Mouse (Mus musculus) stomach, postnatal 0 days (tissue): ENCODE data around the gene Hnrnpr. TPM values are rescaled to one million over a fixed set of nuclear protein-coding genes. Genes with fewer than 3 reads are reported as not detected.
A peak's percentile ranks its signal among the peaks of the same experiment; 100 is the strongest.

ENCODE experiments used
- ATAC-seq: fragments of 200-750 bp; cut with Nextera tagmentation; 2 replicates; pipeline ENCODE4 v1.8.0; 2017; ENCODE audit not compliant: low FRiP score, low TSS enrichment
- DNase-seq: peaks from one replicate; pipeline ENCODE4 v3.0.0-alpha.2; 2016; ENCODE audit warnings: low spot score
- H3K27ac ChIP-seq: fragments of 300-500 bp; sonication (generic); replicated peaks from 2 replicates; pipeline ENCODE4 v1.5.1; 2014; ENCODE audit warnings: mild to moderate bottlenecking, control low read depth
- H3K27me3 ChIP-seq: fragments of 300-500 bp; sonication (generic); 2 replicates; pipeline ENCODE4 v1.6.1; 2014; ENCODE audit warnings: low read length; ENCODE audit not compliant: control insufficient read depth, insufficient read depth
- H3K36me3 ChIP-seq: fragments of 300-500 bp; sonication (generic); 2 replicates; pipeline ENCODE4 v1.6.1; 2014; ENCODE audit warnings: low read length, mixed read lengths; ENCODE audit not compliant: control insufficient read depth, insufficient read depth
- H3K4me1 ChIP-seq: fragments of 300-500 bp; sonication (generic); replicated peaks from 2 replicates; pipeline ENCODE4 v1.6.1; 2014; ENCODE audit warnings: antibody characterized with exemption; ENCODE audit not compliant: control insufficient read depth, insufficient read depth
- H3K4me2 ChIP-seq: fragments of 300-500 bp; sonication (generic); replicated peaks from 2 replicates; pipeline ENCODE4 v1.6.1; 2014; ENCODE audit warnings: low read depth, mild to moderate bottlenecking, control low read depth, moderate library complexity
- H3K4me3 ChIP-seq: fragments of 300-500 bp; sonication (generic); 2 replicates; pipeline ENCODE4 v1.5.1; 2014; ENCODE audit warnings: low read depth, low read length, control low read depth
- H3K9ac ChIP-seq: fragments of 300-500 bp; sonication (generic); 2 replicates; pipeline ENCODE4 v1.6.1; 2014; ENCODE audit warnings: mild to moderate bottlenecking, low read length, control low read depth, mixed read lengths
- H3K9me3 ChIP-seq: fragments of 300-500 bp; sonication (generic); 2 replicates; pipeline ENCODE4 v1.6.1; 2016; ENCODE audit warnings: low read length; ENCODE audit not compliant: control insufficient read depth
- CTCF ChIP-seq: IDR thresholded peaks from 2 replicates; pipeline ENCODE4 v1.5.1; 2016; ENCODE audit warnings: antibody characterized with exemption, low read depth, mild to moderate bottlenecking, moderate library complexity
- EP300 ChIP-seq: optimal IDR thresholded peaks from 2 replicates; pipeline ENCODE3; 2016; ENCODE audit warnings: antibody characterized with exemption
- WGBS: fragments of 180-500 bp; shearing (Covaris S2); extraction: QIAGEN DNeasy Blood & Tissue Kit; methylation state at CpG from one replicate; pipeline ENCODE4 v1.1.7; 2014; 5-methylcytosine and 5-hydroxymethylcytosine counted together
- polyA plus RNA-seq: library from polyadenylated mRNA; unstranded; fragments of >200 nt; fragmentation: Nextera tagmentation; extraction: Ambion mirVana; gene quantifications from 2 replicates; pipeline ENCODE4 v1.2.1, GENCODE M21; 2015

Gene Hnrnpr
- polyA plus RNA-seq, 1 experiment from 2014 or later = 54.8 TPM

GRCm38 (mm10) chr4:136284891-136285290 lies 25.9 kb upstream of the Hnrnpr start:
- Histone ChIP-seq H3K36me3 (peaks cover 14% of the 10 kb centered on the region), H3K27me3 (no peaks in the 10 kb centered on the region), H3K9ac (peak overlapping the region; percentile 52), H3K9me3 (no peaks in the 10 kb centered on the region), H3K27ac (peak overlapping the region; percentile 95), H3K4me3 (peak overlapping the region; percentile 67), H3K4me1 (peaks cover 2% of the 10 kb centered on the region), H3K4me2 (peak overlapping the region; percentile 77)
- TF ChIP-seq CTCF (no peak), EP300 (no peak)
- 13% methylated on average over 6 of the region's 6 CpGs for WGBS
- ATAC-seq = no peak; the same call in 1 of the 2 replicates
- no peak for DNase-seq

GRCm38 (mm10) chr4:136285348-136285810 lies 25.4 kb upstream of the Hnrnpr start:
- Histone ChIP-seq H3K27me3 (no peaks in the 10 kb centered on the region), H3K4me3 (peak overlapping the region; percentile 67), H3K4me1 (peaks cover 2% of the 10 kb centered on the region), H3K27ac (peak overlapping the region; percentile 95), H3K9ac (peak overlapping the region; percentile 52), H3K9me3 (no peaks in the 10 kb centered on the region), H3K4me2 (peak overlapping the region; percentile 77), H3K36me3 (peaks cover 19% of the 10 kb centered on the region)
- TF ChIP-seq EP300 (no peak), CTCF (no peak)
- peak; percentile 94 for DNase-seq
- WGBS = 0% methylated on average over 25 of the region's 25 CpGs
- peak; percentile 96 for ATAC-seq

- DNase-seq = peak; percentile 96
- Histone ChIP-seq H3K27ac (peak overlapping the region; percentile 95), H3K27me3 (no peaks in the 10 kb centered on the region), H3K4me2 (peak overlapping the region; percentile 77), H3K9ac (peak overlapping the region; percentile 70), H3K4me3 (peak overlapping the region; percentile 67), H3K36me3 (peaks cover 24% of the 10 kb centered on the region), H3K9me3 (no peaks in the 10 kb centered on the region), H3K4me1 (peaks cover 2% of the 10 kb centered on the region)
- peak; percentile 84 for ATAC-seq
- under 1% methylated on average over 29 of the region's 29 CpGs for WGBS
- TF ChIP-seq EP300 (no peak), CTCF (no peak; the same call in 1 of the 2 replicates)
Observed at GRCm38 (mm10) chr4:136285811-136286371, 24.9 kb upstream of the Hnrnpr start.

- no peak overlapping the region for H3K4me2 ChIP-seq
- no peak overlapping the region for H3K4me3 ChIP-seq
- no peak overlapping the region for H3K9ac ChIP-seq
- TF ChIP-seq EP300 (no peak), CTCF (no peak)
- DNase-seq = no peak
- no peaks in the 10 kb centered on the region for H3K27me3 ChIP-seq
- no peaks in the 10 kb centered on the region for H3K9me3 ChIP-seq
- ATAC-seq = no peak
- peaks cover 40% of the 10 kb centered on the region for H3K36me3 ChIP-seq
- 0 out of 2 replicates have a peak, but pooled peaks cover 2% of the 10 kb centered on the region for H3K4me1 ChIP-seq
- H3K27ac ChIP-seq = no peak overlapping the region
- 69% methylated on average over 66 of the region's 66 CpGs for WGBS
Observed at GRCm38 (mm10) chr4:136289918-136290780, 20.6 kb upstream of the Hnrnpr start.

GRCm38 (mm10) chr4:136290781-136291595 lies 19.8 kb upstream of the Hnrnpr start:
- Histone ChIP-seq H3K36me3 (peaks cover 40% of the 10 kb centered on the region), H3K4me2 (no peak overlapping the region), H3K9ac (no peak overlapping the region), H3K27ac (no peak overlapping the region), H3K9me3 (no peaks in the 10 kb centered on the region), H3K4me1 (0 out of 2 replicates have a peak, but pooled peaks cover 2% of the 10 kb centered on the region), H3K4me3 (no peak overlapping the region), H3K27me3 (no peaks in the 10 kb centered on the region)
- DNase-seq = no peak
- ATAC-seq = no peak
- WGBS = 79% methylated on average over 39 of the region's 39 CpGs
- TF ChIP-seq EP300 = no peak
- no peak for TF ChIP-seq CTCF
